Mouse (Mus musculus) forebrain, postnatal 0 days (tissue): ENCODE results near the gene Cebpz. TPM values are rescaled to one million over a fixed set of nuclear protein-coding genes. Genes with fewer than 3 reads are reported as not detected.

Source experiments
- ATAC-seq: fragments of 200-750 bp; cut with Nextera tagmentation; 2 replicates; pipeline ENCODE4 v1.8.0; 2017; ENCODE audit warnings: mild to moderate bottlenecking, moderate library complexity
- DNase-seq: peaks from one replicate; pipeline ENCODE4 v3.0.0-alpha.2; 2015
- H3K27ac ChIP-seq: fragments of 300-500 bp; sonication (generic); 2 replicates; pipeline ENCODE4 v1.5.1; 2014; ENCODE audit warnings: low read depth, mild to moderate bottlenecking, antibody characterized with exemption, low read length, moderate library complexity, mixed read lengths
- H3K27me3 ChIP-seq: fragments of 300-500 bp; sonication (generic); 2 replicates; pipeline ENCODE4 v1.6.1; 2014; ENCODE audit warnings: mild to moderate bottlenecking, low read length, mixed read lengths; ENCODE audit not compliant: insufficient read depth
- H3K36me3 ChIP-seq: fragments of 300-500 bp; sonication (generic); 2 replicates; pipeline ENCODE4 v1.6.1; 2014; ENCODE audit warnings: mild to moderate bottlenecking, moderate library complexity; ENCODE audit not compliant: insufficient read depth
- H3K4me1 ChIP-seq: fragments of 300-500 bp; sonication (generic); 2 replicates; pipeline ENCODE4 v1.6.1; 2014; ENCODE audit warnings: antibody characterized with exemption; ENCODE audit not compliant: insufficient read depth
- H3K4me2 ChIP-seq: fragments of 300-500 bp; sonication (generic); 2 replicates; pipeline ENCODE4 v1.6.1; 2014; ENCODE audit warnings: low read depth, mild to moderate bottlenecking, moderate library complexity
- H3K4me3 ChIP-seq: fragments of 300-500 bp; sonication (generic); 2 replicates; pipeline ENCODE4 v1.5.1; 2014; ENCODE audit warnings: low read depth, low read length, mixed read lengths
- H3K9ac ChIP-seq: fragments of 300-500 bp; sonication (generic); 2 replicates; pipeline ENCODE4 v1.6.1; 2014; ENCODE audit warnings: mild to moderate bottlenecking
- H3K9me3 ChIP-seq: fragments of 300-500 bp; sonication (generic); 2 replicates; pipeline ENCODE4 v1.6.1; 2016; ENCODE audit warnings: low read length
- CTCF ChIP-seq: sonication (generic); IDR thresholded peaks from 2 replicates; pipeline ENCODE4 v1.5.1; 2016; ENCODE audit warnings: antibody characterized with exemption, control low read depth, low read depth
- WGBS: fragments of 180-500 bp; shearing (Covaris S2); extraction: QIAGEN DNeasy Blood & Tissue Kit; methylation state at CpG from one replicate; pipeline ENCODE4 v1.1.7; 2014; 5-methylcytosine and 5-hydroxymethylcytosine counted together
- polyA plus RNA-seq: library from polyadenylated mRNA; unstranded; fragments of >200 nt; fragmentation: Nextera tagmentation; extraction: Ambion mirVana; gene quantifications from 2 replicates; pipeline ENCODE4 v1.2.1, GENCODE M21; 2015
- total RNA-seq: library from RNA; depleted of rRNA; stranded (reverse); fragments of >200 nt; gene quantifications from 2 replicates; pipeline ENCODE4 v1.2.3, GENCODE M21; 2014; rRNA removed

Gene Cebpz
- total and polyA plus RNA-seq, 2 experiments from 2014 or later, result 31.9 to 49.8 TPM

- Histone ChIP-seq H3K4me3 (no peak overlapping the region), H3K27me3 (no peaks in the 10 kb centered on the region), H3K27ac (no peak overlapping the region), H3K36me3 (no peaks in the 10 kb centered on the region), H3K4me1 (0 out of 2 replicates have a peak, but pooled peaks cover 3% of the 10 kb centered on the region), H3K9ac (no peak overlapping the region), H3K9me3 (no peaks in the 10 kb centered on the region), H3K4me2 (no peak overlapping the region)
- ATAC-seq, result no peak
- TF ChIP-seq CTCF, result no peak
- 86% methylated on average over 5 of the region's 5 CpGs for WGBS
- no peak for DNase-seq
Measured at GRCm38 (mm10) chr17:78885286-78886065, 51.4 kb downstream of the Cebpz start.

- DNase-seq, result no peak
- no peak for ATAC-seq
- no peak overlapping the region for H3K9ac ChIP-seq
- H3K4me2 ChIP-seq, result no peak overlapping the region
- H3K4me3 ChIP-seq, result no peak overlapping the region
- no peaks in the 10 kb centered on the region for H3K27me3 ChIP-seq
- H3K36me3 ChIP-seq, result no peaks in the 10 kb centered on the region
- no peak overlapping the region for H3K27ac ChIP-seq
- TF ChIP-seq CTCF, result no peak
- 0 out of 2 replicates have a peak, but pooled peaks cover 3% of the 10 kb centered on the region for H3K4me1 ChIP-seq
- H3K9me3 ChIP-seq, result no peaks in the 10 kb centered on the region
- 85% methylated on average over 4 of the region's 4 CpGs for WGBS
Measured at GRCm38 (mm10) chr17:78883291-78883690, 53.6 kb downstream of the Cebpz start.

- Histone ChIP-seq H3K36me3 (no peaks in the 10 kb centered on the region), H3K4me3 (peak within 1 kb of the TSS; percentile 41), H3K27ac (peak within 1 kb of the TSS; percentile 16; the same call in 1 of the 2 replicates), H3K9ac (peak within 1 kb of the TSS; percentile 25), H3K9me3 (no peaks in the 10 kb centered on the region), H3K27me3 (no peaks in the 10 kb centered on the region), H3K4me2 (peak within 1 kb of the TSS; percentile 66), H3K4me1 (0 out of 2 replicates have a peak, but pooled peaks cover 3% of the 10 kb centered on the region)
- ATAC-seq (peak; percentile 91), DNase-seq (peak; percentile 23)
- TF ChIP-seq CTCF, result no peak
- WGBS, result 2% methylated on average over 28 of the region's 28 CpGs
Measured at GRCm38 (mm10) chr17:78882401-78883112, 54.3 kb downstream of the Cebpz start, which contains the start of gene Eif2ak2. Eif2ak2 (minus strand) TSS chr17:78882573.

GRCm38 (mm10) chr17:78881878-78882304, 55.0 kb downstream of the Cebpz start:
- Histone ChIP-seq H3K4me1 (0 out of 2 replicates have a peak, but pooled peaks cover 3% of the 10 kb centered on the region), H3K36me3 (no peaks in the 10 kb centered on the region), H3K27me3 (no peaks in the 10 kb centered on the region), H3K4me2 (peak overlapping the region; percentile 66), H3K27ac (peak overlapping the region; percentile 16; the same call in 1 of the 2 replicates), H3K9ac (peak overlapping the region; percentile 25; the same call in 1 of the 2 replicates), H3K4me3 (peak overlapping the region; percentile 41), H3K9me3 (no peaks in the 10 kb centered on the region)
- no peak for TF ChIP-seq CTCF
- peak; percentile 64 for ATAC-seq
- WGBS, result 15% methylated on average over 6 of the region's 7 CpGs
- DNase-seq, result peak; percentile 9

- no peak for ATAC-seq
Measured at GRCm38 (mm10) chr17:78873886-78874285, 63.0 kb downstream of the Cebpz start.

More at GRCm38 (mm10) chr17:78873886-78874285, 63.0 kb downstream of the Cebpz start:
- Histone ChIP-seq H3K4me2 (no peak overlapping the region), H3K4me1 (no peaks in the 10 kb centered on the region), H3K4me3 (no peak overlapping the region), H3K27ac (no peak overlapping the region), H3K36me3 (no peaks in the 10 kb centered on the region), H3K9me3 (no peaks in the 10 kb centered on the region), H3K9ac (no peak overlapping the region), H3K27me3 (no peaks in the 10 kb centered on the region)
- 85% methylated on average over 6 of the region's 6 CpGs for WGBS
- no peak for DNase-seq
- TF ChIP-seq CTCF, result no peak

Other genes with a start within 250 kb of the Cebpz start
- gene Strn, start 199.9 kb downstream of the Cebpz start, total RNA-seq, result 21.9 and 23.1 TPM in 2 replicates
- 2.1 and 4.2 TPM in 2 replicates for gene Strn, start 199.9 kb downstream of the Cebpz start, polyA plus RNA-seq
- 34.7 and 49.6 TPM in 2 replicates for gene Heatr5b, start 101.7 kb downstream of the Cebpz start, total RNA-seq
- gene Heatr5b, start 101.7 kb downstream of the Cebpz start, polyA plus RNA-seq, result 8.7 and 10.4 TPM in 2 replicates
- 25.7 and 26.2 TPM in 2 replicates for gene Gpatch11, start 101.5 kb downstream of the Cebpz start, total RNA-seq
- 52.3 and 53.8 TPM in 2 replicates for gene Gpatch11, start 101.5 kb downstream of the Cebpz start, polyA plus RNA-seq
- 2.8 and 5.4 TPM in 2 replicates for gene Eif2ak2, start 54.5 kb downstream of the Cebpz start, total RNA-seq
- 1.7 and 3.6 TPM in 2 replicates for gene Eif2ak2, start 54.5 kb downstream of the Cebpz start, polyA plus RNA-seq
- gene Sult6b1, start 30.1 kb downstream of the Cebpz start, total RNA-seq, result not detected in 2 replicates
- gene Sult6b1, start 30.1 kb downstream of the Cebpz start, polyA plus RNA-seq, result not detected in 2 replicates
- gene Cebpzos, start 20.6 kb downstream of the Cebpz start, total RNA-seq, result 40.1 and 44.6 TPM in 2 replicates
- 127 and 147 TPM in 2 replicates for gene Cebpzos, start 20.6 kb downstream of the Cebpz start, polyA plus RNA-seq
- 32.5 and 32.7 TPM in 2 replicates for gene Ndufaf7, start 70 bp upstream of the Cebpz start, total RNA-seq
- gene Ndufaf7, start 70 bp upstream of the Cebpz start, polyA plus RNA-seq, result 49.9 and 66.4 TPM in 2 replicates
- gene Prkd3, start 83.8 kb upstream of the Cebpz start, total RNA-seq, result 28.2 and 29.7 TPM in 2 replicates
- gene Prkd3, start 83.8 kb upstream of the Cebpz start, polyA plus RNA-seq, result 8.6 and 9.6 TPM in 2 replicates
- 24.8 and 26.3 TPM in 2 replicates for gene Qpct, start 114.8 kb upstream of the Cebpz start, total RNA-seq
- gene Qpct, start 114.8 kb upstream of the Cebpz start, polyA plus RNA-seq, result 21.5 and 26.5 TPM in 2 replicates